Mouse (Mus musculus) cerebellum, adult 11 months (tissue): ENCODE results near the gene Rbms3.

Experiments used
- DNase-seq: peaks from one replicate; pipeline ENCODE4 v3.0.0; 2022

The Rbms3 gene

GRCm38 (mm10) chr9:116569680-116570079, 1060.0 kb downstream of the Rbms3 start:
- DNase-seq: no peak

GRCm38 (mm10) chr9:116566711-116567110, 1063.0 kb downstream of the Rbms3 start:
- no peak for DNase-seq

GRCm38 (mm10) chr9:116557781-116558180, 1071.9 kb downstream of the Rbms3 start:
- DNase-seq: no peak

GRCm38 (mm10) chr9:116556641-116557040, 1073.1 kb downstream of the Rbms3 start:
- DNase-seq: no peak

GRCm38 (mm10) chr9:116553181-116553580, 1076.5 kb downstream of the Rbms3 start:
- DNase-seq: no peak

- DNase-seq: no peak
Measured at GRCm38 (mm10) chr9:116546156-116546555, 1083.6 kb downstream of the Rbms3 start.

- DNase-seq: no peak
Measured at GRCm38 (mm10) chr9:116542793-116543192, 1086.9 kb downstream of the Rbms3 start.

- DNase-seq: no peak
Measured at GRCm38 (mm10) chr9:116541976-116542375, 1087.7 kb downstream of the Rbms3 start.

GRCm38 (mm10) chr9:116535709-116536108, 1094.0 kb downstream of the Rbms3 start:
- DNase-seq: no peak

- no peak for DNase-seq
Measured at GRCm38 (mm10) chr9:116533381-116533780, 1096.3 kb downstream of the Rbms3 start.

GRCm38 (mm10) chr9:116531121-116531520, 1098.6 kb downstream of the Rbms3 start:
- no peak for DNase-seq

GRCm38 (mm10) chr9:116524386-116524785, 1105.3 kb downstream of the Rbms3 start:
- DNase-seq: no peak
